ENCODE assay signal across 9 mouse cellular contexts in genomic region chr4:148107621-148108291, GRCm38 (mm10). TPM values are rescaled to one million over a fixed set of nuclear protein-coding genes. Genes with fewer than 3 reads are reported as not detected.
DNase-seq lines count a peak whose midpoint lies in the region; ATAC-seq lines count a peak whose summit lies in the region.
"Had no signal": no experiment of that assay in that cellular context is flagged by ENCODE, and none has a peak within 500 bp of the region (broad histone marks: within the 10 kb centered on the region; RNA-seq: fewer than 3 reads in every experiment).

No protein-coding gene starts in this region.

- H3K27ac ChIP-seq in heart, embryonic 15.5 days, result no peak overlapping the region
- no peak overlapping the region for H3K27ac ChIP-seq in heart, embryonic 12.5 days (ENCODE audit: poor library complexity, severe bottlenecking)
- H3K27ac ChIP-seq in neural tube, embryonic 15.5 days (replicated peaks), result no peak overlapping the region
- peak overlapping the region; percentile 62 for H3K27ac ChIP-seq in hindbrain, embryonic 12.5 days
- H3K27ac ChIP-seq in stomach, embryonic 14.5 days (ENCODE audit: low read length), result no peak overlapping the region

- H3K9ac ChIP-seq in heart, embryonic 15.5 days, result no peak overlapping the region
- H3K9ac ChIP-seq in heart, embryonic 12.5 days, result no peak overlapping the region
- H3K9ac ChIP-seq in neural tube, embryonic 15.5 days (replicated peaks), result no peak overlapping the region
- 0 out of 2 replicates have a peak overlapping the region, but pooled peaks have one; percentile 41 for H3K9ac ChIP-seq in hindbrain, embryonic 12.5 days
- H3K9ac ChIP-seq in stomach, embryonic 14.5 days (replicated peaks; ENCODE audit: low read depth, low read length), result no peak overlapping the region

- no peaks in the 10 kb centered on the region for H3K36me3 ChIP-seq in heart, embryonic 15.5 days
- no peaks in the 10 kb centered on the region for H3K36me3 ChIP-seq in heart, embryonic 12.5 days
- peaks cover 3% of the 10 kb centered on the region; the same call in 1 of the 2 replicates for H3K36me3 ChIP-seq in neural tube, embryonic 15.5 days
- peaks cover 30% of the 10 kb centered on the region for H3K36me3 ChIP-seq in hindbrain, embryonic 12.5 days
- H3K36me3 ChIP-seq in stomach, embryonic 14.5 days (ENCODE audit: control insufficient read depth, insufficient read depth, low read length), result no peaks in the 10 kb centered on the region

- 36% methylated on average over 22 of the region's 22 CpGs for WGBS in heart, embryonic 15.5 days
- WGBS in heart, embryonic 12.5 days, result 45% methylated on average over 22 of the region's 22 CpGs
- 38% methylated on average over 22 of the region's 22 CpGs for WGBS in neural tube, embryonic 15.5 days
- 37% methylated on average over 22 of the region's 22 CpGs for WGBS in hindbrain, embryonic 12.5 days
- 23% methylated on average over 22 of the region's 22 CpGs for WGBS in stomach, embryonic 14.5 days

- no peak overlapping the region for H3K4me3 ChIP-seq in heart, embryonic 15.5 days
- H3K4me3 ChIP-seq in heart, embryonic 12.5 days, result no peak overlapping the region
- H3K4me3 ChIP-seq in neural tube, embryonic 15.5 days (replicated peaks), result no peak overlapping the region
- H3K4me3 ChIP-seq in hindbrain, embryonic 12.5 days, result no peak overlapping the region
- H3K4me3 ChIP-seq in stomach, embryonic 14.5 days (ENCODE audit: low read depth, low read length), result no peak overlapping the region

- peak; percentile 73 for DNase-seq in neural tube, embryonic 10.5 days (ENCODE audit: extremely low spot score, low spot score)
- no peak for DNase-seq in urinary bladder, adult 18-20 months (ENCODE audit: low spot score in 2 of 2)
- no peak for DNase-seq in ovary, postnatal 36 days (ENCODE audit: low spot score)

- no peaks in the 10 kb centered on the region for H3K9me3 ChIP-seq in heart, embryonic 15.5 days (replicated peaks)
- no peaks in the 10 kb centered on the region for H3K9me3 ChIP-seq in heart, embryonic 12.5 days (replicated peaks)
- no peaks in the 10 kb centered on the region for H3K9me3 ChIP-seq in neural tube, embryonic 15.5 days (replicated peaks)
- H3K9me3 ChIP-seq in hindbrain, embryonic 12.5 days (replicated peaks), result no peaks in the 10 kb centered on the region
- H3K9me3 ChIP-seq in stomach, embryonic 14.5 days (ENCODE audit: control insufficient read depth, low read depth, low read length), result no peaks in the 10 kb centered on the region

- peak; percentile 25; the same call in 1 of the 2 replicates for ATAC-seq in heart, embryonic 15.5 days (replicated peaks; ENCODE audit: insufficient number of reproducible peaks, insufficient read depth, low FRiP score, low read depth)
- no peak for ATAC-seq in heart, embryonic 12.5 days (ENCODE audit: insufficient number of reproducible peaks, low FRiP score)
- ATAC-seq in neural tube, embryonic 15.5 days (ENCODE audit: low FRiP score), result no peak; the same call in 1 of the 2 replicates
- peak; percentile 76 for ATAC-seq in hindbrain, embryonic 12.5 days (ENCODE audit: low FRiP score)
- ATAC-seq in stomach, embryonic 14.5 days (ENCODE audit: insufficient number of reproducible peaks, insufficient read depth, low FRiP score, low read depth), result peak; percentile 50; the same call in 1 of the 2 replicates

- H3K27me3 ChIP-seq in heart, embryonic 15.5 days, result peaks cover 5% of the 10 kb centered on the region; the same call in 1 of the 2 replicates
- 0 out of 2 replicates have a peak, but pooled peaks cover 15% of the 10 kb centered on the region for H3K27me3 ChIP-seq in heart, embryonic 12.5 days (replicated peaks)
- no peaks in the 10 kb centered on the region for H3K27me3 ChIP-seq in neural tube, embryonic 15.5 days (replicated peaks)
- no peaks in the 10 kb centered on the region for H3K27me3 ChIP-seq in hindbrain, embryonic 12.5 days
- no peaks in the 10 kb centered on the region for H3K27me3 ChIP-seq in stomach, embryonic 14.5 days (ENCODE audit: control insufficient read depth, insufficient read depth, low read length)

- peak overlapping the region; percentile 26; the same call in 1 of the 2 replicates for H3K4me2 ChIP-seq in heart, embryonic 15.5 days
- no peak overlapping the region for H3K4me2 ChIP-seq in heart, embryonic 12.5 days
- no peak overlapping the region for H3K4me2 ChIP-seq in neural tube, embryonic 15.5 days
- 0 out of 2 replicates have a peak overlapping the region, but pooled peaks have one; percentile 0 for H3K4me2 ChIP-seq in hindbrain, embryonic 12.5 days (replicated peaks)
- no peak overlapping the region for H3K4me2 ChIP-seq in stomach, embryonic 14.5 days (replicated peaks; ENCODE audit: low read depth, low read length)

- H3K4me1 ChIP-seq in heart, embryonic 15.5 days (replicated peaks), result peaks cover 21% of the 10 kb centered on the region
- H3K4me1 ChIP-seq in heart, embryonic 12.5 days (replicated peaks), result peaks cover 30% of the 10 kb centered on the region
- H3K4me1 ChIP-seq in neural tube, embryonic 15.5 days, result peaks cover 14% of the 10 kb centered on the region
- H3K4me1 ChIP-seq in hindbrain, embryonic 12.5 days, result peaks cover 13% of the 10 kb centered on the region
- no peaks in the 10 kb centered on the region; the same call in 1 of the 2 replicates for H3K4me1 ChIP-seq in stomach, embryonic 14.5 days (ENCODE audit: control insufficient read depth, insufficient read depth, low read length)

RNA-seq across cellular contexts. Expression of gene Agtrap, which starts 19.9 kb away (rescaled TPM):
- polyA plus RNA-seq in heart, embryonic 15.5 days (2015; fragmentation: Nextera tagmentation; extraction: Ambion mirVana), result 15.8 and 18.7 TPM in 2 replicates
- 18.9 and 19.8 TPM in 2 replicates for polyA plus RNA-seq in heart, embryonic 12.5 days (2016; fragmentation: Nextera tagmentation; extraction: Ambion mirVana)
- polyA plus RNA-seq in neural tube, embryonic 15.5 days (2015; fragmentation: Nextera tagmentation; extraction: Ambion mirVana), result 5.2 and 10.4 TPM in 2 replicates
- polyA plus RNA-seq in hindbrain, embryonic 12.5 days (2016; fragmentation: Nextera tagmentation; extraction: Ambion mirVana), result 10.3 and 11.9 TPM in 2 replicates
- polyA plus RNA-seq in stomach, embryonic 14.5 days (2014; fragmentation: Nextera tagmentation; extraction: Ambion mirVana), result 12.8 and 13.3 TPM in 2 replicates

RNA-seq across cellular contexts. Expression of gene Mad2l2, which starts 22.4 kb away (rescaled TPM):
- 30.9 and 35.4 TPM in 2 replicates for polyA plus RNA-seq in heart, embryonic 15.5 days (2015; fragmentation: Nextera tagmentation; extraction: Ambion mirVana)
- polyA plus RNA-seq in heart, embryonic 12.5 days (2016; fragmentation: Nextera tagmentation; extraction: Ambion mirVana), result 36.6 and 39.3 TPM in 2 replicates
- polyA plus RNA-seq in neural tube, embryonic 15.5 days (2015; fragmentation: Nextera tagmentation; extraction: Ambion mirVana), result 99.2 and 99.9 TPM in 2 replicates
- 85.5 and 89.9 TPM in 2 replicates for polyA plus RNA-seq in hindbrain, embryonic 12.5 days (2016; fragmentation: Nextera tagmentation; extraction: Ambion mirVana)
- 51.2 and 54.7 TPM in 2 replicates for polyA plus RNA-seq in stomach, embryonic 14.5 days (2014; fragmentation: Nextera tagmentation; extraction: Ambion mirVana)

RNA-seq across cellular contexts. Expression of gene Draxin, which starts 22.7 kb away (rescaled TPM):
- polyA plus RNA-seq in heart, embryonic 15.5 days (2015; fragmentation: Nextera tagmentation; extraction: Ambion mirVana), result 0.15 TPM in 1 of 2 replicates, not detected in the other
- polyA plus RNA-seq in heart, embryonic 12.5 days (2016; fragmentation: Nextera tagmentation; extraction: Ambion mirVana), result 0.05 and 0.08 TPM in 2 replicates
- polyA plus RNA-seq in neural tube, embryonic 15.5 days (2015; fragmentation: Nextera tagmentation; extraction: Ambion mirVana), result 7.3 and 10.4 TPM in 2 replicates
- polyA plus RNA-seq in hindbrain, embryonic 12.5 days (2016; fragmentation: Nextera tagmentation; extraction: Ambion mirVana), result 11.6 and 12.8 TPM in 2 replicates
- polyA plus RNA-seq in stomach, embryonic 14.5 days (2014; fragmentation: Nextera tagmentation; extraction: Ambion mirVana), result 0.07 and 0.20 TPM in 2 replicates
- polyA plus RNA-seq: heart, embryonic 16.5 days had no signal

RNA-seq across cellular contexts. Expression of gene Fbxo6, which starts 44.2 kb away (rescaled TPM):
- polyA plus RNA-seq in heart, embryonic 15.5 days (2015; fragmentation: Nextera tagmentation; extraction: Ambion mirVana), result 18.8 and 19.7 TPM in 2 replicates
- polyA plus RNA-seq in heart, embryonic 12.5 days (2016; fragmentation: Nextera tagmentation; extraction: Ambion mirVana), result 20.2 and 22.9 TPM in 2 replicates
- 20.6 and 21.9 TPM in 2 replicates for polyA plus RNA-seq in neural tube, embryonic 15.5 days (2015; fragmentation: Nextera tagmentation; extraction: Ambion mirVana)
- 15.2 and 15.9 TPM in 2 replicates for polyA plus RNA-seq in hindbrain, embryonic 12.5 days (2016; fragmentation: Nextera tagmentation; extraction: Ambion mirVana)
- polyA plus RNA-seq in stomach, embryonic 14.5 days (2014; fragmentation: Nextera tagmentation; extraction: Ambion mirVana), result 13.9 and 17.6 TPM in 2 replicates

RNA-seq across cellular contexts. Expression of gene Fbxo44, which starts 52.5 kb away (rescaled TPM):
- 26.5 and 27.0 TPM in 2 replicates for polyA plus RNA-seq in heart, embryonic 15.5 days (2015; fragmentation: Nextera tagmentation; extraction: Ambion mirVana)
- 24.9 and 25.1 TPM in 2 replicates for polyA plus RNA-seq in heart, embryonic 12.5 days (2016; fragmentation: Nextera tagmentation; extraction: Ambion mirVana)
- 89.4 and 104 TPM in 2 replicates for polyA plus RNA-seq in neural tube, embryonic 15.5 days (2015; fragmentation: Nextera tagmentation; extraction: Ambion mirVana)
- polyA plus RNA-seq in hindbrain, embryonic 12.5 days (2016; fragmentation: Nextera tagmentation; extraction: Ambion mirVana), result 77.6 and 80.6 TPM in 2 replicates
- 11.9 and 14.2 TPM in 2 replicates for polyA plus RNA-seq in stomach, embryonic 14.5 days (2014; fragmentation: Nextera tagmentation; extraction: Ambion mirVana)

Comparison
In these comparisons a context has a peak if more than half of its experiments do, and no peak if none do; other contexts are left out.
1. ATAC-seq: peak in heart, embryonic 15.5 days (single experiment), hindbrain, embryonic 12.5 days (single experiment) and stomach, embryonic 14.5 days (single experiment); none in heart, embryonic 12.5 days (single experiment) and neural tube, embryonic 15.5 days (single experiment).
2. H3K4me2 ChIP-seq: peak in heart, embryonic 15.5 days (single experiment) and hindbrain, embryonic 12.5 days (single experiment); none in heart, embryonic 12.5 days (single experiment), neural tube, embryonic 15.5 days (single experiment) and stomach, embryonic 14.5 days (single experiment).